Mouse (Mus musculus) spleen, adult 2 months (tissue): ENCODE data around the gene Gm21981. TPM values are rescaled to one million over a fixed set of nuclear protein-coding genes. Genes with fewer than 3 reads are reported as not detected.
A peak's percentile ranks its signal among the peaks of the same experiment; 100 is the strongest.

ENCODE experiments used
- DNase-seq, 2 experiments: peaks; one replicate each; pipeline versions ENCODE4 v3.0.0 to v3.0.0-alpha.2; 2012 to 2021; ENCODE audit warnings: low spot score in 2 of 2, low read depth in 1 of 2
- H3K27ac ChIP-seq: fragments of 200-500 bp; 2 replicates; pipeline ENCODE4 v1.5.1; 2012; ENCODE audit warnings: low read length, inconsistent platforms; ENCODE audit not compliant: insufficient read depth
- H3K27me3 ChIP-seq: fragments of 200-500 bp; 2 replicates; pipeline ENCODE4 v1.6.1; 2012; ENCODE audit warnings: mild to moderate bottlenecking, moderate library complexity, low read length, inconsistent platforms; ENCODE audit not compliant: control insufficient read depth, insufficient read depth
- H3K36me3 ChIP-seq: fragments of 200-500 bp; 2 replicates; pipeline ENCODE4 v1.6.1; 2012; ENCODE audit warnings: mild to moderate bottlenecking, low read length, inconsistent platforms; ENCODE audit not compliant: control insufficient read depth, insufficient read depth
- H3K4me1 ChIP-seq: fragments of 200-500 bp; 2 replicates; pipeline ENCODE4 v1.6.1; 2011; ENCODE audit warnings: inconsistent platforms; ENCODE audit not compliant: control insufficient read depth, insufficient read depth, insufficient read length
- H3K4me3 ChIP-seq: fragments of 200-500 bp; 2 replicates; pipeline ENCODE4 v1.5.1; 2011; ENCODE audit warnings: mild to moderate bottlenecking, inconsistent platforms; ENCODE audit not compliant: insufficient read depth, insufficient read length; ENCODE audit errors: extremely low read depth
- CTCF ChIP-seq: fragments of 200-500 bp; IDR thresholded peaks from 2 replicates; pipeline ENCODE4 v1.5.1; 2011; ENCODE audit warnings: mild to moderate bottlenecking, inconsistent platforms; ENCODE audit not compliant: insufficient read depth, insufficient read length, insufficient replicate concordance; ENCODE audit errors: extremely low read depth
- POLR2A ChIP-seq: fragments of 200-500 bp; IDR thresholded peaks from 2 replicates; pipeline ENCODE4 v1.6.1; 2011; ENCODE audit warnings: low read depth, low read length, inconsistent platforms
- WGBS: fragments of 180-500 bp; shearing (Covaris S2); methylation state at CpG from one replicate; pipeline ENCODE4 v1.1.7; 2018; 5-methylcytosine and 5-hydroxymethylcytosine counted together
- polyA plus RNA-seq: library from polyadenylated mRNA; depleted of rRNA; stranded (reverse); fragments of >200 nt; gene quantifications from 2 replicates; pipeline ENCODE4 v1.2.3, GENCODE M21; 2012

The Gm21981 gene
- polyA plus RNA-seq, 1 experiment = 0.50 TPM

DNA sequence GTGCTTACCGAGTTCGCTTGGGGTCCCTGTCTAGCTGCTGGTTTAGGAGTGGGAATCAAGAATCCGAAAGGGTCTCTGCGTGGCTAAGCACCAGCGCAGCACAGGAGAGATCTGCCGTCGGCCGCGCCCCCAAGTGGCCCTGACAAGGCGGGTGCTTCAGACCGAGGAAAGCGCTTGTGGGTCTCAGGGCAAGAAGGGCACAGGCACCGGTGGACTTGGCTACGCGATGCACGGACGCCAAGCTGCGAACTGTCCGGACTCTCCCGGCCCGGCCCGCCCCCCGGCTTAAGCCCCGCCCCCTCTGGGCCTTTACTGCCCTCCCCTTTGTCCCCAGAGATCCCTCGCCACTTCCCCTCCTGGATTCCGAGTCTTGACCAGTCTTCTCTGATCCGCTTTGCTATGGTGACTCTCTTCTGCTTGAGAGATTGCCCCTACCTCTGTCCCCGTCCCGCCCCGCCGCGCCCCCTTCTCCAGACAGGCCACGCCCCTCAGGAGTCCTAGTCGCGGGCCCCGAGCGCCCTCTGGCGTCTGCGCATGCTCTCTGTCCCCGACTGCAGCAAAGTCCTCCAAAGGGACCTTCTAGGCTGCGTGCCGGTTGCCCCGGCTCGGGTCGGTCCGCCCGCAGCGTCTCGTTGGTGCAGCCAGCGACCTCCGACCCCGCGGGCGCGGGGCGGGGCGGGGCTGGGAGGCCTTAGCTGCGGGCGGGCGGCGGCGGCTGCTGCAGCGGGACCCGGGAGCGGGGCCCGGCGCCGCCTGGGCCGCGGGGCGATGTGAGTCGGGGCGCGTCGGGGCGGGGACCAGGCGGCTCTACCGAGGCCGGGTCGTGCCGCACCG is 465 bp upstream of the Gm21981 start, which contains the start of gene Prickle4:
Gene Prickle4, minus strand, starts transcription at position 234 of the 834 bp plus-strand sequence.
- Histone ChIP-seq H3K4me1 (no peaks in the 10 kb centered on the region), H3K27ac (no peak within 1 kb of the TSS), H3K4me3 (peak within 1 kb of the TSS; percentile 64), H3K36me3 (no peaks in the 10 kb centered on the region), H3K27me3 (peaks cover 3% of the 10 kb centered on the region; the same call in 1 of the 2 replicates)
- 1% methylated on average over 78 of the region's 82 CpGs for WGBS
- no peak for TF ChIP-seq POLR2A
- TF ChIP-seq CTCF = peak; percentile 94
- peak; percentile 73 to 94 for DNase-seq

DNA sequence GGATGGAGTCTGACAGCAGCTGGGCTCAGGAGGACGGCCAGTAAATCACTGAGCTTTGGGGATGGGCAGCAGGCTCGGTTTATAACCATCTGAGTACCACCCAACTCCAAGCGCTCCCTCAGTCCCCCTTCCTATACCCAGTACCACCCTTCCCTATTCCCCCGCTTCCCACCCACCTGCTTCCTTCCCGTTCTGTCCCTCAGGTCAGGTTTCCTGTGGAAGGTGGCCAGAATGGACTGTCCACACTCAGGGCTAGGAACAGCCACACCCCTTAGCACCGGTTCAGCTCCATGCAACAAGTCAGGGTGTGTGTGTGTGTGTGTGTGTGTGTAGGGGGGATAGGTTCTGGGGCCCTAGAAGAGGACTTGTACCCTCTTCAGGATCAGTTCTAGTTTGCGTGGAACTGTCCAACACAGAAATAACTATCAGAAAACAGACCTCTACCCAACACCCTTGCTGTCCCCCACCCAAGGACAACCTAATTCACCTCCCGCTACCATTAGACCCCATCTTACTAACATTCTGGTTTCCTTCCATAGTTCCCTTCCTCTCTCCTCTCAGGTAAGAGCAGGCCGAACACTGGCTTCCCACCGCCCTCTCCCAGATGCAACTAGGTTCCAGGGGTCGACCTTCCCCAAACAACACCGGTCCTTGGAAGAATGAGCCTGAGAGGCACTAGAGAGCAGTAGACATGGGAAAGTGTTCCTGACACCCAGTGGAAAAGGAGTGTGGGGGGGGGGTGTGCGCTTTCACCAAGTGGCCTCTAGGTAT is 399 bp downstream of the Gm21981 start:
- TF ChIP-seq POLR2A (no peak), CTCF (no peak)
- peak overlapping the region; percentile 64; the same call in 1 of the 2 replicates for H3K4me3 ChIP-seq
- WGBS = 67% methylated on average over 13 of the region's 13 CpGs
- no peaks in the 10 kb centered on the region for H3K36me3 ChIP-seq
- peaks cover 3% of the 10 kb centered on the region; the same call in 1 of the 2 replicates for H3K27me3 ChIP-seq
- DNase-seq = no peak
- H3K27ac ChIP-seq = no peak overlapping the region
- peaks cover 4% of the 10 kb centered on the region; the same call in 1 of the 2 replicates for H3K4me1 ChIP-seq

DNA sequence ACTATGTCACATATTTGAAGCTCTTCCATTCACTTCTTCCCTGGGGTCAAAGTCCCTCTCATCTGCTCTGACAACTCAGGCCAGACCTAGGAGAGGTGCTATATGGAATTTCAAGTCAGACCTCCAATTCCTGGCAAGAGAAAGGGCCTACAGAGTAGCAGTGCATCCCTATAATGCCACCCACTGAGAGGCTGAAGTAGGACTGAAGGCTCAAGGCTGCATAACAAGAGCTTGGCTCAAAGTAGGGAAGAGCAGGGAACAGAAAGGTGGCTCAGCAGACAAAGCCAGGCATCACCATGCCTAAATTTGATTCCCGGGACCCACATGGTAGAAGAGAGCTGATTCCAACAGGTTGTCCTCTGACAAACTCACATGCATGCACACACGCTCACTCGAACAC is 2.6 kb downstream of the Gm21981 start:
- Histone ChIP-seq H3K27me3 (peaks cover 3% of the 10 kb centered on the region; the same call in 1 of the 2 replicates), H3K36me3 (no peaks in the 10 kb centered on the region), H3K27ac (no peak overlapping the region), H3K4me1 (peaks cover 5% of the 10 kb centered on the region; the same call in 1 of the 2 replicates), H3K4me3 (no peak overlapping the region)
- DNase-seq = no peak
- no peak for TF ChIP-seq CTCF
- no peak for TF ChIP-seq POLR2A
- WGBS = 88% methylated on average over 3 of the region's 3 CpGs

DNA sequence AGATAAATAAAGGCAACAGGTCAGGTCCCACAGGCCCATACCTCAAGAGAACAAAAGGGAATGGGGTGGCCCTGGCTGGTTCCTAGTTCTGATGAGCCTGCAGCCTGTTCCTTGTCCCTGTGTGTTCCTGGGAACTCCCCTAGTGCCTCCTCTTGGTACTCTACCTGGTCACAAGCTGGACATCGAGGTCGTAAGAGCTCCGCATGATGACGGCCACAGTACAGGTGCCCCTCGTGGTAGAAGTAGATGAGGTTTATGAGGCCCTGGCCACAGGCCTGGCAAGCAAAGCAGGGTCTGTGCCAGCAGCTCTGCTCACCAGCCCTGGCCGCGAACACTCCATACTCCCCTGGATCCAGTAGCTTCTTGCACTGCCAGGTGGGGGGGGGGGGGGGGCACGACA is 4.4 kb downstream of the Gm21981 start:
- WGBS = 93% methylated on average over 8 of the region's 8 CpGs
- no peak overlapping the region for H3K27ac ChIP-seq
- H3K27me3 ChIP-seq = no peaks in the 10 kb centered on the region
- peaks cover 2% of the 10 kb centered on the region; the same call in 1 of the 2 replicates for H3K36me3 ChIP-seq
- H3K4me3 ChIP-seq = no peak overlapping the region
- no peak for TF ChIP-seq CTCF
- DNase-seq = no peak
- H3K4me1 ChIP-seq = peaks cover 5% of the 10 kb centered on the region; the same call in 1 of the 2 replicates

DNA sequence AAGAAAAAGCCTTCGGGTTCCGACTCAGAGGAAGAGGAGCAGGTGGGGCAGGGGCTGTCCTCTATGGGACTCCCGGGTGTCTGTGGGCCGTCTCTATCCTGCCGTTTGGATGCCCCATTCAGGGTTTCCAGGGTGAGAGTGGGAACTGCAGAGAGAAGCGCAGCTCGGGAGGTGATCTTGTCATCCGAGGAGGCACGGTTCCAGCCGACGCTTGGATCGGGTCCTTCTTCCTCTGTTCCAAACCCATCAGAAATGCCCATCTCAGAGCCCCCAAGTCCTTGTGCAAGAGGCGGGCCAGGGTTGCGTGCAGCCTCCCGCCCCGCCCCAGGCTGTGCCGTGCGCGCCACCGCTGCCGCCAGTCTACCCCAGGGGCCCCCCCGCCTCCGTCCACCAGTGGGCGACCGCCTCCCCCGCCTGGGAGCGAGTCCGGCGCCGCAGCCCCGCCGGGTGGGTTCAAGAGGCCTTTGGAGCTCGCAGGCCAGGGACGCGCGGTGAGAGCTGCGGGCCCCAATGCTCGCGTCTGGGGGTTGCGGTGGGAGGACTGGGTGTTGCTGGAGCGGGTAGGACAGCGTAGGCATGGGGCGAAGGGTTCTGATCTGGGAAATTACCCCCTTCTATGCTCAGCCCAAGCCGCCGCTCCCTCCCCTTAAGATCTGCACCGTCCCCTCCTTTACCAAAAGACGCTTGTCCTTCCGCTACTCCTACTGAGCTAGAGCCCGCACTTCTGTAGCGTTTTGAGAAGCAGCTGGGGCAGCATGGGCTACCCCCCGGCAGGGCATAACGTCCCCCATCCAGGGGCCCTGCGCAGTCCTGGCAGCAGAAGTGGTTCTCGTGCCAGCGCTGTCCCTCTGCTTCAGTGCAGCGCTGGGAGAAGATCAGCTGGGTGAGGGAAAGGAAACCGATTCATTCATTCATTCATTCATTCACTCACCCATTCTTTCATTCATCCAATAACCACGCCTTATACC is 5.4 kb downstream of the Gm21981 start, which contains the start of gene Frs3:
Gene Frs3, plus strand, starts transcription at position 423 of the 968 bp plus-strand sequence.
- TF ChIP-seq CTCF = no peak
- TF ChIP-seq POLR2A = no peak
- Histone ChIP-seq H3K27ac (peak within 1 kb of the TSS; percentile 53), H3K4me1 (peaks cover 5% of the 10 kb centered on the region; the same call in 1 of the 2 replicates), H3K4me3 (peak within 1 kb of the TSS; percentile 80), H3K27me3 (no peaks in the 10 kb centered on the region), H3K36me3 (peaks cover 2% of the 10 kb centered on the region; the same call in 1 of the 2 replicates)
- DNase-seq = peak in 1 of 2 experiments; percentile 55
- 3% methylated on average over 56 of the region's 58 CpGs for WGBS

DNA sequence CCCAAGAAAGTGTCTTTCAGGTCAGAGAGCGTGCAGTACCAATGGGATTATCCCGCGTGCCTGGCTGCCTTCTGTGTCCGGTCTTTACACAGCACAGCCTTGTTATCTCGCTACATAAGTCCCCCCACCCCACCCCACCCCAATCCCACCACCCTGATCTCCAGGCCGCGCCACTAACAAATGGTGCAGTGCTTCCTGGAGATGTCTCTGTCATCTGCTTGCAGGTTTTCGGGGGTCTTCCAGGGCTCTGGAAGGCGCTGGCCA is 6.0 kb downstream of the Gm21981 start, which contains the start of gene Tomm6:
Gene Tomm6, minus strand, starts transcription at position 43 of the 264 bp plus-strand sequence.
- peak within 1 kb of the TSS; percentile 80 for H3K4me3 ChIP-seq
- TF ChIP-seq POLR2A (no peak), CTCF (no peak)
- H3K27ac ChIP-seq = peak within 1 kb of the TSS; percentile 53
- no peak for DNase-seq
- WGBS = 0% methylated on average over 9 of the region's 9 CpGs
- H3K27me3 ChIP-seq = no peaks in the 10 kb centered on the region
- peaks cover 5% of the 10 kb centered on the region; the same call in 1 of the 2 replicates for H3K4me1 ChIP-seq
- H3K36me3 ChIP-seq = peaks cover 2% of the 10 kb centered on the region; the same call in 1 of the 2 replicates
